Mouse (Mus musculus) G1E (cell line): ENCODE measurements around the gene Tfeb. TPM values are rescaled to one million over a fixed set of nuclear protein-coding genes. Genes with fewer than 3 reads are reported as not detected.

Experiments used
- ATAC-seq: 2 replicates; pipeline ENCODE4 v1.8.0; 2016; ENCODE audit warnings: mild to moderate bottlenecking; ENCODE audit not compliant: insufficient number of reproducible peaks, poor library complexity, low FRiP score, severe bottlenecking; ENCODE audit errors: extremely low read depth
- DNase-seq: peaks from one replicate; pipeline ENCODE4 v3.0.0; 2012; ENCODE audit warnings: low spot score
- H3K27me3 ChIP-seq: 2 replicates; pipeline ENCODE4 v1.6.1; 2012; ENCODE audit warnings: mild to moderate bottlenecking, low read length, inconsistent platforms; ENCODE audit not compliant: insufficient read depth
- H3K36me3 ChIP-seq: replicated peaks from 2 replicates; pipeline ENCODE3; 2012; ENCODE audit warnings: mild to moderate bottlenecking, inconsistent platforms
- H3K4me1 ChIP-seq: 2 replicates; pipeline ENCODE4 v1.6.1; 2012; ENCODE audit warnings: low read depth, low read length, inconsistent platforms, mixed read lengths; ENCODE audit not compliant: insufficient read depth
- H3K4me3 ChIP-seq: 2 replicates; pipeline ENCODE4 v1.5.1; 2012; ENCODE audit warnings: low read depth, mild to moderate bottlenecking, inconsistent platforms, low read length, moderate library complexity, mixed read lengths
- H3K9me3 ChIP-seq: replicated peaks from 2 replicates; pipeline ENCODE4 v1.6.1; 2012; ENCODE audit warnings: inconsistent platforms
- CTCF ChIP-seq: IDR thresholded peaks from 2 replicates; pipeline ENCODE4 v1.5.1; 2012; ENCODE audit warnings: low read depth, low read length, inconsistent platforms, mixed read lengths
- GATA1 ChIP-seq: IDR thresholded peaks from 2 replicates; pipeline ENCODE4 v1.6.1; 2012; ENCODE audit warnings: borderline replicate concordance, low read length, inconsistent platforms, mixed read lengths
- GATA2 ChIP-seq: IDR thresholded peaks from 2 replicates; pipeline ENCODE4 v1.6.1; 2012; ENCODE audit warnings: low read depth, low read length, inconsistent platforms, borderline replicate concordance
- POLR2AphosphoS5 ChIP-seq: IDR thresholded peaks from 2 replicates; pipeline ENCODE4 v1.6.1; 2012; ENCODE audit warnings: low read depth, low read length, inconsistent platforms; ENCODE audit not compliant: insufficient replicate concordance
- TAL1 ChIP-seq: conservative IDR thresholded peaks from 2 replicates; pipeline ENCODE4 v1.6.1; 2012; ENCODE audit warnings: low read depth, low read length, inconsistent platforms, mixed read lengths
- polyA plus RNA-seq: library from polyadenylated mRNA; stranded (reverse); fragments of >175 nt; gene quantifications from 2 replicates; pipeline ENCODE4 v1.2.3, GENCODE M21; 2012
- total RNA-seq, 2 experiments: library from RNA; stranded (forward) in 1 of 2; stranded (reverse) in 1 of 2; fragments of 200-1000 nt in 1 of 2; fragments of >200 nt in 1 of 2; fragmentation: Nextera tagmentation in 1 of 2; gene quantifications; 2 replicates each; pipeline ENCODE4 v1.2.3; 2014 to 2017

Gene Tfeb
- total and polyA plus RNA-seq, 3 experiments = 10.7 to 57.0 (median 11.9) TPM

DNA sequence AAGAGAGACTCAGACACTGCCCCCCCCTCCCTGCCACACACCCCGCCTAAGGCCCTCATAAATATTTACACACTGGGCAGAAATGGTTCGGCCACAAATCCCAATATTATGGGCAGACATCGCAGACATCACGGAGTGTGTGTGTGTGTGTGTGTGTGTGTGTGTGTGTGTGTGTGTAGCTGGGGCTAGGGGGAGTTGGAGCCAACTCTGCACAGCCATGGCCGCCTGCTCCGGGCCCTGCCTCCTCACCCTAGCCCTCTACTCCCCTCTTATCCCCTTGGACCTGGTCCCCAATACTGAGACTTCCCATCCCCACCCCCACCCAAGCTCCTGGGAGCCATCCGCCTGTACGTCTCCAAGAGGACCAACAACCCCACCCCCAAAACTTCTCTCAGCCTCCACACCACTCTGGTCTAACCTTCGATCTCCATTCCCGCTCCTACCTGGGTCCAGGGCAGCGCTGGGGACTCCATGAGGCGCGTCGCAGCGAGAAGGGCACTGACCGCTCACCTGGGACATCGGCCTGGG, 95.7 kb downstream of the Tfeb start:
- Histone ChIP-seq H3K9me3 (peaks cover 13% of the 10 kb centered on the region), H3K27me3 (peaks cover 5% of the 10 kb centered on the region; the same call in 1 of the 2 replicates), H3K4me3 (no peak overlapping the region; the same call in 1 of the 2 replicates), H3K4me1 (peaks cover 4% of the 10 kb centered on the region; the same call in 1 of the 2 replicates), H3K36me3 (no peaks in the 10 kb centered on the region)
- DNase-seq (no peak), ATAC-seq (no peak)
- TF ChIP-seq POLR2AphosphoS5 = no peak
- TF ChIP-seq TAL1 = no peak
- TF ChIP-seq CTCF = no peak
- no peak for TF ChIP-seq GATA1
- no peak for TF ChIP-seq GATA2

- DNase-seq = no peak
- peaks cover 5% of the 10 kb centered on the region; the same call in 1 of the 2 replicates for H3K27me3 ChIP-seq
- H3K4me1 ChIP-seq = peaks cover 4% of the 10 kb centered on the region; the same call in 1 of the 2 replicates
- H3K9me3 ChIP-seq = peaks cover 16% of the 10 kb centered on the region
- no peak overlapping the region; the same call in 1 of the 2 replicates for H3K4me3 ChIP-seq
- no peak for ATAC-seq
- no peaks in the 10 kb centered on the region for H3K36me3 ChIP-seq
- no peak for TF ChIP-seq CTCF
- TF ChIP-seq GATA1 = no peak
- TF ChIP-seq POLR2AphosphoS5 = no peak
- TF ChIP-seq GATA2 = no peak
- no peak for TF ChIP-seq TAL1
These were observed 96.3 kb downstream of the Tfeb start for GRCm38 (mm10) chr17:47833029-47833627.

DNA sequence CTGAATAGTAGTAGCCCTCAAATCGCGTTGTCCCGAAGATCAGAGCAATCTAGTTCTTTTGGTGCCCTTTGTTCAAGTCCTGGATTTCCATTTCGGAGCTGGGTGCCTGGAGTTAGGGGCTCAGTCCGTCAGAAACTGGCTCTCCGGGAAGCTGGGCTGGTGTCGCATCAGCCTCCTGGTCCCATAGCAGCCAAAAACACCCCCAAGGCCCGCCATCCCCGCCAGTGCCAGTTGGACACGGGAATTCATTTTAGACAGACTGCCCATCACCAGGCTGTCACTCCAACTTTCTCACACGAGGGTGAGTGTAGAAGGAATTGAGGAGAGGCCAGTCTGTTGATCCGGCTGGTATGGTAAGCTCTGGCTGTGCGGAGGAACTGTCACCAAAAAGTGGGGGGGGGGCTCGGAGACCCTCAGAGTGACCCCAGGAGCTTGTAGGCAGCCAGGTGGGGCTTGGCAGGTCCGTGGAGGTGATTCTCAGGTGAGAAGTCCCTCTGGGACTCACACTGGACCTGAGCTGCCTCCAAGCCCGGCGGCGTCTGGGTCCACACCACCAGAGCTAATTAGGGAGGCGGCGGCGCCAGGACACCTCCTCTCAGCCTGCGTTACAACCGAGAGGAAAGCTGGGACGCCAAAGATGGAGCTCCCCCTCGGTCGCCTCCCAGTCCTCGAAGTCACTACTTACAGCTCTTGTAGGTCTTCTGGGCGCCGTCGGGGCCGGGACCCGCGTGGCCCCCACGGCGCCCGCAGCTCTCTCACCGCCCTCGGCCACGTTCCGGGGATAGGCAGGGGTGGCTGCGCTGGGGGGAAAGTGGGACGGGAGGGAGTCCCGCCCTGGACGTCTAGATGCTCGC, 97.0 kb downstream of the Tfeb start:
- no peak for DNase-seq
- H3K9me3 ChIP-seq = peaks cover 16% of the 10 kb centered on the region
- peaks cover 5% of the 10 kb centered on the region; the same call in 1 of the 2 replicates for H3K27me3 ChIP-seq
- ATAC-seq = no peak
- H3K4me3 ChIP-seq = no peak overlapping the region
- H3K36me3 ChIP-seq = no peaks in the 10 kb centered on the region
- TF ChIP-seq GATA1 (no peak), CTCF (no peak), GATA2 (no peak), POLR2AphosphoS5 (no peak), TAL1 (no peak)
- H3K4me1 ChIP-seq = peaks cover 4% of the 10 kb centered on the region; the same call in 1 of the 2 replicates

GRCm38 (mm10) chr17:47834482-47834767, 97.6 kb downstream of the Tfeb start, which contains the start of gene Mdfi:
TSS of gene Mdfi (minus strand) at chr17:47834691.
- Histone ChIP-seq H3K4me3 (no peak within 1 kb of the TSS), H3K9me3 (peaks cover 16% of the 10 kb centered on the region), H3K36me3 (no peaks in the 10 kb centered on the region), H3K27me3 (peaks cover 5% of the 10 kb centered on the region; the same call in 1 of the 2 replicates), H3K4me1 (peaks cover 4% of the 10 kb centered on the region; the same call in 1 of the 2 replicates)
- no peak for ATAC-seq
- no peak for DNase-seq
- no peak for TF ChIP-seq CTCF
- no peak for TF ChIP-seq TAL1
- TF ChIP-seq GATA1 = no peak
- TF ChIP-seq GATA2 = no peak
- no peak for TF ChIP-seq POLR2AphosphoS5

DNA sequence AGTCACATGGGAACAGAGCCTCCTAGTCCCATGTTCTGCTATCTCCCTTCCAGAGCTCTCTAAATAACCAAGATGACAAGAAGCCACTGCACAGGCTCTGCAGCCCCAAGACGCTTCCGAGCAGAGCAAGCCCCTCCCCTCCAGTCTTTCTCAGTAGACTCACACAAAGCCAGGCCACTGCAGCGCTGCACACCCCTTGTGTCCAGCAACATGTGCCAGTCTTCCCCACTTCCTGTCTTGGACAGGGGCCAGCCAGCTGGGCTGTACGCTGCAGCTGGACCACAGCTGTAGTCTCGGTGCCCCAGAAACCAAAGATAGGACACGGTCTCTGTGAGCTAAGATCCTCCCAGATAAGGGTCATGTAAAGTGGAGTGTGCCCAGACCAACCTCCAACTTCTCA, 101.0 kb downstream of the Tfeb start:
- peaks cover 2% of the 10 kb centered on the region; the same call in 1 of the 2 replicates for H3K4me1 ChIP-seq
- DNase-seq (no peak), ATAC-seq (no peak)
- no peak for TF ChIP-seq GATA2
- no peak for TF ChIP-seq POLR2AphosphoS5
- no peak for TF ChIP-seq CTCF
- TF ChIP-seq GATA1 = no peak
- TF ChIP-seq TAL1 = no peak
- peaks cover 5% of the 10 kb centered on the region; the same call in 1 of the 2 replicates for H3K27me3 ChIP-seq
- H3K4me3 ChIP-seq = no peak overlapping the region
- H3K9me3 ChIP-seq = peaks cover 18% of the 10 kb centered on the region
- no peaks in the 10 kb centered on the region for H3K36me3 ChIP-seq

DNA sequence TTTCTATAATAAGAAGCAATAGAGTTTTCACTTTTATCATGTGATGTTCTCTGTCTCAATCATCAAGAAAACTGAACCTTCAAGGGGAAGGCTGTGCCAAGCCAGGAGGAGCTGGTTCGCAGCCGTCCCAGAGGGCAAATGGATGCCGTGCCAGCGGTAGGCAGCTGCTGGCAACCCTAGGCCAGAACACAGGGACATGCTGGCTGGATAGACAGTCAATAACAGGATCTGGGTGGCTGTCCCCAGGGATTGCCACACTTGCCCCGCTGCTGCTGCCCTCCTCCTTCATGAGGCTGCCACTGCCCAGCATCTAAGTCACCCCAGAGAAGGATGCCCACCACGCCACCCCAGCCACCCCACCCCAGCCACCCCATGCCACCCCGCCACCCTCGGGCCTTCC, 104.7 kb downstream of the Tfeb start:
- TF ChIP-seq CTCF (no peak), GATA2 (no peak), POLR2AphosphoS5 (no peak), GATA1 (no peak), TAL1 (no peak)
- H3K9me3 ChIP-seq = peaks cover 11% of the 10 kb centered on the region
- H3K4me3 ChIP-seq = no peak overlapping the region
- DNase-seq (no peak), ATAC-seq (no peak)
- H3K36me3 ChIP-seq = no peaks in the 10 kb centered on the region
- H3K27me3 ChIP-seq = no peaks in the 10 kb centered on the region
- H3K4me1 ChIP-seq = no peaks in the 10 kb centered on the region

Other genes starting within 250 kb of the Tfeb start
- 29.1 and 31.1 TPM in 2 replicates for gene Taf8, start 234.7 kb upstream of the Tfeb start, total RNA-seq (2014; fragmentation: Nextera tagmentation)
- 39.8 and 47.0 TPM in 2 replicates for gene Taf8, start 234.7 kb upstream of the Tfeb start, total RNA-seq (2017)
- gene Taf8, start 234.7 kb upstream of the Tfeb start, polyA plus RNA-seq = 22.3 and 22.4 TPM in 2 replicates
- gene Ccnd3, start 232.0 kb upstream of the Tfeb start, total RNA-seq (2014; fragmentation: Nextera tagmentation) = 229 and 238 TPM in 2 replicates
- 134 and 143 TPM in 2 replicates for gene Ccnd3, start 232.0 kb upstream of the Tfeb start, total RNA-seq (2017)
- 426 and 439 TPM in 2 replicates for gene Ccnd3, start 232.0 kb upstream of the Tfeb start, polyA plus RNA-seq
- gene Bysl, start 125.5 kb upstream of the Tfeb start, total RNA-seq (2014; fragmentation: Nextera tagmentation) = 8.1 and 11.8 TPM in 2 replicates
- 11.3 and 11.9 TPM in 2 replicates for gene Bysl, start 125.5 kb upstream of the Tfeb start, total RNA-seq (2017)
- gene Bysl, start 125.5 kb upstream of the Tfeb start, polyA plus RNA-seq = 35.2 and 44.0 TPM in 2 replicates
- 36.4 and 38.8 TPM in 2 replicates for gene Med20, start 125.4 kb upstream of the Tfeb start, total RNA-seq (2014; fragmentation: Nextera tagmentation)
- gene Med20, start 125.4 kb upstream of the Tfeb start, total RNA-seq (2017) = 59.8 and 60.8 TPM in 2 replicates
- 6.0 and 9.9 TPM in 2 replicates for gene Med20, start 125.4 kb upstream of the Tfeb start, polyA plus RNA-seq
- gene Gm20517, start 125.4 kb upstream of the Tfeb start, total RNA-seq (2014; fragmentation: Nextera tagmentation) = 2.7 and 9.6 TPM in 2 replicates
- 1.2 and 2.0 TPM in 2 replicates for gene Gm20517, start 125.4 kb upstream of the Tfeb start, total RNA-seq (2017)
- gene Gm20517, start 125.4 kb upstream of the Tfeb start, polyA plus RNA-seq = 0.05 TPM in 1 of 2 replicates, not detected in the other
- 16.0 and 41.7 TPM in 2 replicates for gene Usp49, start 106.3 kb upstream of the Tfeb start, total RNA-seq (2014; fragmentation: Nextera tagmentation)
- 5.3 and 6.0 TPM in 2 replicates for gene Usp49, start 106.3 kb upstream of the Tfeb start, total RNA-seq (2017)
- 15.6 and 16.4 TPM in 2 replicates for gene Usp49, start 106.3 kb upstream of the Tfeb start, polyA plus RNA-seq
- 343 and 409 TPM in 2 replicates for gene Tomm6, start 48.6 kb upstream of the Tfeb start, total RNA-seq (2014; fragmentation: Nextera tagmentation)
- 55.4 and 69.9 TPM in 2 replicates for gene Tomm6, start 48.6 kb upstream of the Tfeb start, total RNA-seq (2017)
- gene Tomm6, start 48.6 kb upstream of the Tfeb start, polyA plus RNA-seq = 258 and 272 TPM in 2 replicates
- 1.5 and 2.1 TPM in 2 replicates for gene Frs3, start 48.0 kb upstream of the Tfeb start, total RNA-seq (2014; fragmentation: Nextera tagmentation)
- gene Frs3, start 48.0 kb upstream of the Tfeb start, total RNA-seq (2017) = 1.6 and 2.1 TPM in 2 replicates
- 2.0 and 3.0 TPM in 2 replicates for gene Frs3, start 48.0 kb upstream of the Tfeb start, polyA plus RNA-seq
- gene Gm21981, start 42.6 kb upstream of the Tfeb start, total RNA-seq (2014; fragmentation: Nextera tagmentation) = not detected in 2 replicates
- gene Gm21981, start 42.6 kb upstream of the Tfeb start, total RNA-seq (2017) = 0.12 and 0.71 TPM in 2 replicates
- 0.21 and 0.44 TPM in 2 replicates for gene Gm21981, start 42.6 kb upstream of the Tfeb start, polyA plus RNA-seq
- not detected in 2 replicates for gene Prickle4, start 42.3 kb upstream of the Tfeb start, total RNA-seq (2014; fragmentation: Nextera tagmentation)
- gene Prickle4, start 42.3 kb upstream of the Tfeb start, total RNA-seq (2017) = 1.2 TPM in 1 of 2 replicates, not detected in the other
- gene Prickle4, start 42.3 kb upstream of the Tfeb start, polyA plus RNA-seq = 3.4 and 3.5 TPM in 2 replicates
- not detected in 2 replicates for gene Pgc, start 10.2 kb upstream of the Tfeb start, total RNA-seq (2014; fragmentation: Nextera tagmentation)
- not detected in 2 replicates for gene Pgc, start 10.2 kb upstream of the Tfeb start, total RNA-seq (2017)
- not detected in 2 replicates for gene Pgc, start 10.2 kb upstream of the Tfeb start, polyA plus RNA-seq
- not detected in 2 replicates for gene Mdfi, start 97.7 kb downstream of the Tfeb start, total RNA-seq (2014; fragmentation: Nextera tagmentation)
- 0.05 TPM in 1 of 2 replicates, not detected in the other for gene Mdfi, start 97.7 kb downstream of the Tfeb start, total RNA-seq (2017)
- gene Mdfi, start 97.7 kb downstream of the Tfeb start, polyA plus RNA-seq = not detected in 2 replicates
- gene Foxp4, start 187.6 kb downstream of the Tfeb start, total RNA-seq (2014; fragmentation: Nextera tagmentation) = 20.2 and 21.6 TPM in 2 replicates
- 0.93 and 1.0 TPM in 2 replicates for gene Foxp4, start 187.6 kb downstream of the Tfeb start, total RNA-seq (2017)
- 54.1 and 64.6 TPM in 2 replicates for gene Foxp4, start 187.6 kb downstream of the Tfeb start, polyA plus RNA-seq